Mouse (Mus musculus): Measurements from ENCODE around the gene Ccdc85b.

GRCm38 (mm10) chr19:5420579-5420978, 37.1 kb downstream of the Ccdc85b start:
- no peak for TF ChIP-seq CTCF (IDR thresholded peaks at IDR 0.05; ENCODE audit: low read depth, low read length)
- TF ChIP-seq GATA1 (IDR thresholded peaks at IDR 0.05; ENCODE audit: borderline replicate concordance, low read length): no peak
- TF ChIP-seq TAL1 (conservative IDR thresholded peaks at IDR 0.05; ENCODE audit: low read depth, low read length): no peak

Data from G1E (cell line).